Mouse (Mus musculus): Measurements from ENCODE around the gene Ninj1.

DNA sequence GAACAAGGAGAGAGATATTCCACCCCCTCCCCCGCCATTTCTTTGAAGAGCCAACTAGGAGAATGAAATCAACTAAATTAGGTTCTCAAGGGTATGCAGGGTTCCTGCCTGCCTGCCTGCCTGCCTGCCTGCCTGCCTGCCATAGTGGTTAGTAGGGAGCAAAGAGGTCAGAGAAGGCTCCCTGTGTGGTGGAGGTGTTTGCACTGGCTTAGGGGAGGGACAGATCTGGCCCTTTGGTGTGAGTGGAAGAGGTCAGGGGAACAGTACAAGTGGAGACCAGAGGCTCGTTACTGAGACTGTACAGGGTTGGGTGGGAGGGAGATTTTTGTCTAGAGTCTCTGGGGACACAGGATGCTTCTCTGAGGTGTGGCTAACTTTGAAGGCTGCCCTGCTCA, 1.7 kb downstream of the Ninj1 start:
- TF ChIP-seq CTCF (IDR thresholded peaks at IDR 0.05; ENCODE audit: insufficient read depth, low read length) (no peak), POLR2A (IDR thresholded peaks at IDR 0.05; ENCODE audit: borderline replicate concordance, extremely low read depth, low read depth, low read length) (no peak)

All from lung, adult 2 months (tissue).